Mouse (Mus musculus) myocyte (in vitro differentiated cells): ENCODE data around the gene Epor.

Experiments used
- CEBPB ChIP-seq: IDR thresholded peaks from 2 replicates; pipeline ENCODE4 v1.6.1; 2011; ENCODE audit warnings: mild to moderate bottlenecking, moderate library complexity; ENCODE audit not compliant: poor library complexity, insufficient read depth, severe bottlenecking
- MAX ChIP-seq: IDR thresholded peaks from one replicate; pipeline ENCODE4 v1.6.1; 2011; ENCODE audit warnings: low read depth, mild to moderate bottlenecking, control low read depth
- MYOG ChIP-seq, 3 experiments: IDR thresholded peaks; one replicate each; pipeline ENCODE4 v1.6.1; 2011; ENCODE audit warnings: control low read depth in 2 of 3, low read depth in 2 of 3, mild to moderate bottlenecking in 2 of 3; ENCODE audit not compliant: insufficient read length in 2 of 3, control insufficient read depth in 1 of 3, insufficient read depth in 1 of 3
- POLR2A ChIP-seq: IDR thresholded peaks from one replicate; pipeline ENCODE4 v1.6.1; 2011; ENCODE audit warnings: low read depth, mild to moderate bottlenecking, control low read depth, moderate library complexity; ENCODE audit not compliant: insufficient read length
- POLR2AphosphoS2 ChIP-seq: IDR thresholded peaks from one replicate; pipeline ENCODE4 v1.6.1; 2011; ENCODE audit warnings: low read depth, control low read depth; ENCODE audit not compliant: insufficient read length
- SRF ChIP-seq: IDR thresholded peaks from one replicate; pipeline ENCODE4 v1.6.1; 2011; ENCODE audit warnings: low read depth; ENCODE audit not compliant: control insufficient read depth, insufficient read length
- TCF12 ChIP-seq: IDR thresholded peaks from one replicate; pipeline ENCODE4 v1.6.1; 2011; ENCODE audit warnings: mild to moderate bottlenecking, control low read depth; ENCODE audit not compliant: poor library complexity, insufficient read depth, severe bottlenecking
- TCF3 ChIP-seq: IDR thresholded peaks from one replicate; pipeline ENCODE4 v1.6.1; 2011; ENCODE audit warnings: low read depth, control low read depth; ENCODE audit not compliant: insufficient read length
- USF1 ChIP-seq: IDR thresholded peaks from one replicate; pipeline ENCODE4 v1.6.1; 2011; ENCODE audit warnings: low read depth, mild to moderate bottlenecking, control low read depth, moderate library complexity

GRCm38 (mm10) chr9:21961366-21961980 lies 1.8 kb downstream of the Epor start:
- no peak for TF ChIP-seq MYOG (IDR thresholded peaks at IDR 0.05; ENCODE audit: control insufficient read depth in 1 of 3, insufficient read depth in 1 of 3, insufficient read length in 2 of 3, low read depth in 2 of 3)
- no peak for TF ChIP-seq TCF12
- TF ChIP-seq USF1, result no peak
- no peak for TF ChIP-seq SRF
- no peak for TF ChIP-seq TCF3
- TF ChIP-seq POLR2AphosphoS2, result no peak
- no peak for TF ChIP-seq MAX
- no peak for TF ChIP-seq POLR2A
- TF ChIP-seq CEBPB, result no peak
